Mouse (Mus musculus) kidney, embryonic 15.5 days (tissue): ENCODE measurements at regions not wholly inside any gene's neighbourhood (a gene's known extent, or its start where the extent isn't known, plus 50 kb on each side); places are given as distances from the start of the nearest gene placed in this dataset.
"Not testable (repeated sequence)": the region's sequence is repeated elsewhere in the genome, so short reads cannot be mapped to it uniquely, and the experiment has no call there.

ENCODE experiments used
- ATAC-seq: fragments of 200-750 bp; cut with Nextera tagmentation; replicated peaks from 2 replicates; pipeline ENCODE4 v1.8.0; 2017; ENCODE audit warnings: moderate TSS enrichment; ENCODE audit not compliant: low FRiP score
- H3K27ac ChIP-seq: fragments of 300-500 bp; sonication (generic); 2 replicates; pipeline ENCODE4 v1.5.1; 2015; ENCODE audit warnings: mild to moderate bottlenecking, inconsistent platforms
- H3K27me3 ChIP-seq: fragments of 300-500 bp; sonication (generic); 2 replicates; pipeline ENCODE4 v1.6.1; 2015; ENCODE audit warnings: inconsistent platforms
- H3K36me3 ChIP-seq: fragments of 300-500 bp; sonication (generic); 2 replicates; pipeline ENCODE4 v1.6.1; 2015; ENCODE audit warnings: inconsistent platforms
- H3K4me1 ChIP-seq: fragments of 300-500 bp; sonication (generic); 2 replicates; pipeline ENCODE4 v1.6.1; 2015; ENCODE audit warnings: inconsistent platforms
- H3K4me2 ChIP-seq: fragments of 300-500 bp; sonication (generic); 2 replicates; pipeline ENCODE4 v1.6.1; 2015; ENCODE audit warnings: moderate library complexity, mild to moderate bottlenecking, inconsistent platforms
- H3K4me3 ChIP-seq: fragments of 300-500 bp; sonication (generic); replicated peaks from 2 replicates; pipeline ENCODE4 v1.5.1; 2015; ENCODE audit warnings: mild to moderate bottlenecking, inconsistent platforms
- H3K9ac ChIP-seq: fragments of 300-500 bp; sonication (generic); 2 replicates; pipeline ENCODE4 v1.6.1; 2015; ENCODE audit warnings: mild to moderate bottlenecking, inconsistent platforms
- H3K9me3 ChIP-seq: fragments of 300-500 bp; sonication (generic); replicated peaks from 2 replicates; pipeline ENCODE4 v1.6.1; 2016; ENCODE audit warnings: inconsistent platforms
- WGBS: fragments of 180-500 bp; shearing (Covaris S2); methylation state at CpG from one replicate; pipeline ENCODE4 v1.1.7; 2015; ENCODE audit warnings: mixed read lengths; 5-methylcytosine and 5-hydroxymethylcytosine counted together

- not testable (repeated sequence) for H3K4me1 ChIP-seq, H3K27ac ChIP-seq, H3K36me3 ChIP-seq, ATAC-seq, H3K4me3 ChIP-seq, H3K9me3 ChIP-seq, H3K27me3 ChIP-seq, H3K9ac ChIP-seq, H3K4me2 ChIP-seq
- WGBS: 87% methylated on average over 2 of the region's 2 CpGs
Observed at GRCm38 (mm10) chr8:20030131-20030530, 126.9 kb downstream of the Gm31371 start.

DNA sequence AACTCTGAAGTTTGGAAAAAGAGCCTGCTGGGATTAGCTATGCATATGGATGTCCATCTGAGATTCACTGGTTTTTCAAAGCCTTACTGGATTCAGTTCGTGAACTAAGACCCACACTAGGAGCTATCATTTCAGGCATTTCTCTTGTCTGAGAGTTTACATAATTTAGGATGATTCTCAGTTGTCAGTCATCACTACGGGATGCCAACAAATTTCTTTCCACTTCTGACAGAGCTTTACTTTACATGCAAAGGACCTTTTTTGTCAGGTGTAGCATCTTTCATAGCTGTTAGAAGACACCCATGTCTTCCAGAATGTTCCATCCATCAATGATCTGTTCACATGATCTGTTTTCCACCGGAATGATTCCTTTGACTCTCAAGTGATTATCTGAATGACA, 154.4 kb downstream of the Gm31371 start:
- H3K9ac ChIP-seq, H3K4me2 ChIP-seq, ATAC-seq: not testable (repeated sequence)

GRCm38 (mm10) chr8:20098121-20098520, 194.9 kb downstream of the Gm31371 start:
- H3K4me1 ChIP-seq, H3K9me3 ChIP-seq, ATAC-seq, H3K4me2 ChIP-seq, H3K27ac ChIP-seq, H3K36me3 ChIP-seq, H3K9ac ChIP-seq, H3K4me3 ChIP-seq, H3K27me3 ChIP-seq: not testable (repeated sequence)
- WGBS: 80% methylated on average over 5 of the region's 5 CpGs

More for the DNA sequence above, 154.4 kb downstream of the Gm31371 start:
- not testable (repeated sequence) for H3K27ac ChIP-seq, H3K4me1 ChIP-seq, H3K4me3 ChIP-seq, H3K27me3 ChIP-seq, H3K36me3 ChIP-seq, H3K9me3 ChIP-seq
- 74% methylated on average over 2 of the region's 3 CpGs for WGBS

DNA sequence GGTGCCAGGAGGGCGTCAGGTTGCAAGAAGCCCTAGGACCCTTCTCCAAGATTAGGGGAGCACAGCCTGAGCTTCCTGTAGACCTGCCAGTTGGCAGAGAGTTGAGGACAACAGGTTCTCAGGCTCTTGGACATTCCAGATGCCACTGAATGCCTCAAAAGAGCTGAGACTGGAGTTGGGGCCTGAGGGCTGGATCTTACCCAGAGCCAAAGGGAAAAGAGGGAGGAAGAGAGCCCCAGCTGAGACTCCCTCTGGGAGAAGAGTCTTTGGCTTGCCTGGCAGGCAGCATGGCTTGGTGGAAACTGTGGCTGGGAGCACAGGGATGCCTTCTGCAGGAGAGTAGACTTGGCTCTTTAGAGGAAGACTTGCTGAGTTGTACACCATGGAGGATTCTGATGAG, 197.0 kb downstream of the Gm31371 start:
- H3K9me3 ChIP-seq, ATAC-seq, H3K36me3 ChIP-seq, H3K4me2 ChIP-seq, H3K27me3 ChIP-seq, H3K27ac ChIP-seq, H3K9ac ChIP-seq, H3K4me1 ChIP-seq, H3K4me3 ChIP-seq: not testable (repeated sequence)
- WGBS: no CpG with 5 or more reads among the region's 1 CpGs

DNA sequence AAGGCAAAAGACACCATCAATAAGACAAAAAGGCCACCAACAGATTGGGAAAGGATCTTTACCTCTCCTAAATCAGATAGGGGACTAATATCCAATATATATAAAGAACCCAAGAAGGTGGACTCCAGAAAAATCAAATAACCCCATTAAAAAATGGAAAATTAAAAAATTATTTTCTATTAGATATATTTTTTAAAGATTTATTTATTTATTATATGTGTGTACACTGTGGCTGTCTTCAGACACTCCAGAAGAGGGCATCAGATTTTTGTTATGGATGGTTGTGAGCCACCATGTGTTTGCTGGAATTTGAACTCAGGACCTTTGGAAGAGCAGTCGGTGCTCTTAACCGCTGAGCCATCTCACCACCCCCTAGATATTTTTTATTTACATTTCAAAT, 199.2 kb downstream of the Gm31371 start:
- H3K4me3 ChIP-seq, H3K9ac ChIP-seq, H3K9me3 ChIP-seq, H3K27me3 ChIP-seq, ATAC-seq, H3K27ac ChIP-seq, H3K4me2 ChIP-seq, H3K36me3 ChIP-seq, H3K4me1 ChIP-seq: not testable (repeated sequence)
- WGBS: no CpG with 5 or more reads among the region's 2 CpGs

- H3K4me3 ChIP-seq, H3K9me3 ChIP-seq, H3K9ac ChIP-seq, H3K4me2 ChIP-seq, H3K36me3 ChIP-seq, ATAC-seq, H3K27ac ChIP-seq, H3K27me3 ChIP-seq, H3K4me1 ChIP-seq: not testable (repeated sequence)
- 84% methylated on average over 1 of the region's 2 CpGs for WGBS
Observed at GRCm38 (mm10) chr8:20107154-20107553, 204.0 kb downstream of the Gm31371 start.

DNA sequence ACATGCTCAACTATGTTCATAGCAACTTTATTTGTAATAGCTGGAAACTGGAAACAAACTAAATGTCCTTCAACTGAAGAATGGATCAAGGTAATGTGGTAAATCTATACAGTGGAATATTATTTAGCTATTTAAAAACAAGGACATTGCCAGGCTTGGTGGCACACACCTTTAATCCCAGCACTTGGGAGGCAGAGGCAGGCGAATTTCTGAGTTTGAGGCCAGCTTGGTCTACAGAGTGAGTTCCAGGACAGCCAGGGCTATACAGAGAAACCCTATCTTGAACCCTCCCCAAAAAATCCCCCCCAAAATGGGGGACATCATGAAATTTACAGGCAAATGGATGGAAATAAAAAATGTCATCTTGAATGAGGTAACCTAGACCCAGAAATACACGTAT, 213.6 kb downstream of the Gm31371 start:
- H3K27ac ChIP-seq, H3K27me3 ChIP-seq, H3K36me3 ChIP-seq, ATAC-seq, H3K9ac ChIP-seq, H3K4me1 ChIP-seq, H3K4me3 ChIP-seq, H3K4me2 ChIP-seq, H3K9me3 ChIP-seq: not testable (repeated sequence)
- 65% methylated on average over 2 of the region's 2 CpGs for WGBS

DNA sequence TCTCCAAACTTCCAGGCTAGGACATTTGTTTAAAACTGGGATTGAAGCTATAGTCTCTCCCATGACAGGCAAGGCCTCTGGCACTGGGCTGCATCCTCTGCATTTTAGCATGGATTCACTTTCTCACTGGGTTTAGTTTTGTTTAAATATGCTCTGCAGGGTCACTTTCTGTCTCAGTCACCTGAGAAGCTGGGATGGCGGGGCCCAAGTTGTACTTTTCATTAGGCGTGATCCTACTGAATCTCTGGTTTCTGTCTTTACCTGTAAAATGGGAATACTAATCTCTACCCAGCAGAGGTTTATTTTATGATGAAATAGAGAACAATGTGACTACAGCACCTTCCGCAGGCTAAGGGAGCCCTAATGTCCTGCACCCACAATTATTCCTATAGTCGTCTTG, 216.4 kb downstream of the Gm31371 start:
- ATAC-seq, H3K9me3 ChIP-seq, H3K4me1 ChIP-seq, H3K4me2 ChIP-seq, H3K27me3 ChIP-seq, H3K9ac ChIP-seq, H3K4me3 ChIP-seq, H3K36me3 ChIP-seq, H3K27ac ChIP-seq: not testable (repeated sequence)
- WGBS: 78% methylated on average over 4 of the region's 4 CpGs

GRCm38 (mm10) chr8:20120186-20120585, 217.0 kb downstream of the Gm31371 start:
- H3K4me2 ChIP-seq, H3K4me3 ChIP-seq, H3K9ac ChIP-seq, H3K9me3 ChIP-seq, H3K27ac ChIP-seq, ATAC-seq, H3K36me3 ChIP-seq, H3K4me1 ChIP-seq, H3K27me3 ChIP-seq: not testable (repeated sequence)
- 93% methylated on average over 2 of the region's 2 CpGs for WGBS

DNA sequence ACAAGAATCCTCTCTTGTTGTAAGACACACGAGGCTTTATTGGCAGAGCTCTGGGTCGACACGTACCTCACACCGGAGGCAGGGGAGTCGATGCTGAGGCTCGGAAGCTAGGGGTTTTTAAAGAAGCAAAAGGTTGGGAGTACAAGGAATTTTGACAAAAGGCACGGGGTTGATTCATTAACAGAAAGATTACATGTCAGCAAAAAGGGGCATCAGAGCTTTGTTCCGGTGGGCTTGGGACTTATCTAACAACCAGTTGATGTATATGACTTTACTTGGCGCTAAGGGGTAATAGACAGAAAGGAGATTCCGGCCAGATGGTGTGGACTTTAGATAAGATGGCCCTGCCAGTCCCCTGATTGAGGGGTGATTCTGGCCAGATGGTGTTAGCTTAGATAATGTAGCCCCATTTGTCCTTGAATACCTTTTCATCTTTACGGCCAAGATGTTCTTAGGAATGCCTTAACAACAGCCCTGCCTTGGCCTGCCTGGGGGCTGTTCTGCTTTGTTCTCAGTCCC, 218.3 kb downstream of the Gm31371 start:
- not testable (repeated sequence) for ATAC-seq, H3K27ac ChIP-seq, H3K9ac ChIP-seq, H3K36me3 ChIP-seq, H3K9me3 ChIP-seq, H3K4me2 ChIP-seq, H3K27me3 ChIP-seq, H3K4me1 ChIP-seq, H3K4me3 ChIP-seq
- WGBS: 93% methylated on average over 10 of the region's 11 CpGs

DNA sequence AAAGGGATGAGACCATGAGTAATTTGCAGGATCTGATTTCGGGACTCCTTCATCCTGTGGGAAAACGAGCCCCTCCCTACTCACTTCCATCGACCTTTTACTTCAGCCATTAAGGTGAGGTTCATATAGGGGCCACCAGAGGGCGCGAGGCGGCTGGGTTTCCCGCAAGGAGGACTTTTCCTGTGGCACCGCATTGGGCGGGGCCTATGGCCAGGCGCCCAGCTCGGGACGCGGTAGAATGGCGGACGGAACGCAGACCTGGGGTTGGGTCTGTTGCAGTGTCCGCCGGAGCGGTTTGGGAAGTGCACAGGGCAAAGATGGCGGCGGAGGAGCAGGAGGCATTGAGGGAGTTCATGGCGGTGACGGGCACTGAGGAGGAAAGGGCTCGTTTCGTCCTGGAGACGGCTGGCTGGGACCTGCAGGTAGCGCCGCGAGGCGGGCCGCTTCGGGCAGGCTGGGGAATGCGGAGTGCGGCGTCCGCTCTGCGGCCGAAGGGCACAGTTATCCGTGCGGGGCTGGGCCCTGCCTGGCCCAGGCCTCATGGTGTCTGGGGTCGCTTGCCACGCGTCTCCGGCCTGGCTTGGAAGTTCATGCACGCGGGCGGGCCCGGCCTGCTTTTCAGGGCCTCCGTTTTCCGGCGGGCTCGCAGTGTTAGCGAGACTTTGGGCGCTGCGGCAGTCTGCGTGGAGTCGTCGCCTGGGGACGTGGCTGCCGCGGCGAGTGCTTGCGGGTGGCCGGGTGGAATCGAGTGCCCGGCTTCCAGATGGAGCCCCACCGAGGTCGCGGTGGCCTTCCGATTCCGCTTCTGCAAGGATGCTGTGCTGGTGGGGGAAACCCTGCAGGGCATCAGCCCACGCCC, 219.1 kb downstream of the Gm31371 start:
- not testable (repeated sequence) for H3K27me3 ChIP-seq, H3K4me1 ChIP-seq, H3K36me3 ChIP-seq, H3K9me3 ChIP-seq
- Histone ChIP-seq H3K27ac (peak overlapping the region; percentile 75; the same call in 1 of the 2 replicates), H3K4me2 (peak overlapping the region; percentile 46), H3K9ac (peak overlapping the region; percentile 77), H3K4me3 (peak overlapping the region; percentile 57)
- WGBS: 8% methylated on average over 70 of the region's 72 CpGs
- ATAC-seq: peak; percentile 100

- H3K27ac ChIP-seq, H3K9ac ChIP-seq: not testable (repeated sequence)
Observed at GRCm38 (mm10) chr8:20123545-20123944, 220.4 kb downstream of the Gm31371 start.

DNA sequence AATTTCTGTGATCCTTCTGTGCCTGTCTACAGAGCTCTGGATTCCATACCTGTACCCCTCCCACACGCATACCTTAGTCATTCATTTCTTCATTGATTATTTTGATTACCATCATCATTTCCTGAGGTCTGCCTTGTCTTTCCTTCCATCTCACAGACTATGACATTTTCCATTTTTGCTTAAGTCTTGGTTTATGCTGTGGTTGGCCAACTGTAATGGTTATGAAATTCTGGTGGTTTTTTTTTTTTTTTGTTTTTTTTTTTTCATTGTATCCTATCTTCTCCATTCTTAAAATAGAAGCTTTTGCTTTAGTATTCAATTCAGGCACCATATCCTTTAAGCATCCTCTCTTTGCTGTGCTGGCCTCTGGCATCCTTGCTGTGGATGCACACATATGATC, 227.4 kb downstream of the Gm15319 start:
- not testable (repeated sequence) for H3K9ac ChIP-seq, H3K4me1 ChIP-seq, H3K36me3 ChIP-seq, H3K4me2 ChIP-seq, H3K4me3 ChIP-seq, H3K9me3 ChIP-seq, H3K27me3 ChIP-seq, ATAC-seq, H3K27ac ChIP-seq
- 80% methylated on average over 1 of the region's 1 CpGs for WGBS

More at GRCm38 (mm10) chr8:20123545-20123944, 220.4 kb downstream of the Gm31371 start:
- not testable (repeated sequence) for ATAC-seq, H3K4me2 ChIP-seq, H3K36me3 ChIP-seq, H3K4me1 ChIP-seq, H3K27me3 ChIP-seq, H3K4me3 ChIP-seq, H3K9me3 ChIP-seq
- 86% methylated on average over 5 of the region's 5 CpGs for WGBS
